Mouse (Mus musculus) hindbrain, postnatal 0 days (tissue): Measurements from ENCODE around the gene Mtnr1b. TPM values are rescaled to one million over a fixed set of nuclear protein-coding genes. Genes with fewer than 3 reads are reported as not detected.

Experiments used
- ATAC-seq: fragments of 200-750 bp; cut with Nextera tagmentation; 2 replicates; pipeline ENCODE4 v1.8.0; 2017; ENCODE audit warnings: mild to moderate bottlenecking, moderate TSS enrichment, moderate library complexity
- DNase-seq: peaks from one replicate; pipeline ENCODE4 v3.0.0-alpha.2; 2015; ENCODE audit warnings: low spot score
- H3K27ac ChIP-seq: fragments of 300-500 bp; sonication (generic); 2 replicates; pipeline ENCODE4 v1.5.1; 2014; ENCODE audit warnings: mild to moderate bottlenecking
- H3K27me3 ChIP-seq: fragments of 300-500 bp; sonication (generic); 2 replicates; pipeline ENCODE4 v1.6.1; 2014; ENCODE audit warnings: low read length, mixed read lengths; ENCODE audit not compliant: insufficient read depth
- H3K36me3 ChIP-seq: fragments of 300-500 bp; sonication (generic); 2 replicates; pipeline ENCODE4 v1.6.1; 2014; ENCODE audit warnings: low read length, mixed read lengths; ENCODE audit not compliant: insufficient read depth
- H3K4me1 ChIP-seq: fragments of 300-500 bp; sonication (generic); 2 replicates; pipeline ENCODE4 v1.6.1; 2014; ENCODE audit warnings: antibody characterized with exemption, low read length, mixed read lengths; ENCODE audit not compliant: insufficient read depth
- H3K4me2 ChIP-seq: fragments of 300-500 bp; sonication (generic); 2 replicates; pipeline ENCODE4 v1.6.1; 2014; ENCODE audit warnings: low read depth, mild to moderate bottlenecking, low read length, moderate library complexity, mixed read lengths
- H3K4me3 ChIP-seq: fragments of 300-500 bp; sonication (generic); 2 replicates; pipeline ENCODE4 v1.5.1; 2014; ENCODE audit warnings: low read length
- H3K9ac ChIP-seq: fragments of 300-500 bp; sonication (generic); replicated peaks from 2 replicates; pipeline ENCODE4 v1.6.1; 2014; ENCODE audit warnings: mild to moderate bottlenecking, low read length, moderate library complexity, mixed read lengths
- H3K9me3 ChIP-seq: fragments of 300-500 bp; sonication (generic); 2 replicates; pipeline ENCODE4 v1.6.1; 2016; ENCODE audit warnings: low read length, mixed read lengths
- CTCF ChIP-seq: IDR thresholded peaks from 2 replicates; pipeline ENCODE4 v1.5.1; 2016; ENCODE audit warnings: antibody characterized with exemption, control low read depth, low read depth
- WGBS: fragments of 180-500 bp; shearing (Covaris S2); extraction: QIAGEN DNeasy Blood & Tissue Kit; methylation state at CpG from one replicate; pipeline ENCODE4 v1.1.7; 2014; 5-methylcytosine and 5-hydroxymethylcytosine counted together
- polyA plus RNA-seq: library from polyadenylated mRNA; unstranded; fragments of >200 nt; fragmentation: Nextera tagmentation; extraction: Ambion mirVana; gene quantifications from 2 replicates; pipeline ENCODE4 v1.2.1, GENCODE M21; 2015
- total RNA-seq: library from RNA; depleted of rRNA; stranded (reverse); fragments of >200 nt; gene quantifications from 2 replicates; pipeline ENCODE4 v1.2.3, GENCODE M21; 2014

The Mtnr1b gene
- total and polyA plus RNA-seq, 2 experiments from 2014 or later = not detected

DNA sequence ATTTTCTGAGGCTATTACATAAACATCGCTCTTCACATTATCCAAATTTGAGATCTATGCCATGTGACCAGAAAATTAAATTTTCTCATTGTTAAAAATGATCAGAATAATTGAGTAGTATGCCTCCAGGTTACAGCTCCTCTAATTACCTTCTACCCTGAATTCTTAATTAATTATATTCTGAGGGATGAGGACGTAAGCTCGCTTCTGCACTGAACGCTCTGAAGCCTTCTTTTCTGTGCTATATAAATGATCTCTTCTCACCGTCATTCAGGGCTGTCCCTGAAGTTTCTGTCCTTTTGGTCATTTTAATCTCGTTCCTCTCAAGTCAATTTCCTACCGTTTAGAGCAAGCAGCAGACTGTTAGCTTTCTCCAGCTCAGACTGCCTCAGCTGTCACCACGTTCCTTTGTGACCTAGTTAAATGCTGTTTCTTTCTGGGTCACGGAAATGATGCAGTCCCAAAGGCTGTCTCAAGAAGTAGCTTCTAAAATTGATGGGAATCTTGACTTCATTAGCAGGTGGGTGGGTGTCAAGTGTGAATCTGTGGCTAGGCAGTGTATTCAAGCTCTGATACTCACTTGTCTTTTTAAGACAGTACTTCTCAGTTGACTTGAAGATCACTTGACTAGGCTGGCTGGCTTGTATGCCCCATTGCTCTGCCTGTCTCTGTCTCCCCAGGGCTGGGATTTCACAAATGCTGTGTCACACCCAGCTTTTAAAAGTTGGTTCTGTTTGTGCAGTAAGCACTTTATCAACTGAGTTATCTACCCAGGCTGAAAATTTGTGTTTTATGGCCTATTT, 29.8 kb upstream of the Mtnr1b start:
- Histone ChIP-seq H3K9me3 (no peaks in the 10 kb centered on the region), H3K4me2 (no peak overlapping the region), H3K4me3 (no peak overlapping the region), H3K27ac (no peak overlapping the region; the same call in 1 of the 2 replicates), H3K4me1 (no peaks in the 10 kb centered on the region), H3K9ac (no peak overlapping the region), H3K27me3 (no peaks in the 10 kb centered on the region), H3K36me3 (no peaks in the 10 kb centered on the region)
- peak; percentile 21 for DNase-seq
- ATAC-seq = peak; percentile 75
- TF ChIP-seq CTCF = no peak
- 43% methylated on average over 9 of the region's 9 CpGs for WGBS

DNA sequence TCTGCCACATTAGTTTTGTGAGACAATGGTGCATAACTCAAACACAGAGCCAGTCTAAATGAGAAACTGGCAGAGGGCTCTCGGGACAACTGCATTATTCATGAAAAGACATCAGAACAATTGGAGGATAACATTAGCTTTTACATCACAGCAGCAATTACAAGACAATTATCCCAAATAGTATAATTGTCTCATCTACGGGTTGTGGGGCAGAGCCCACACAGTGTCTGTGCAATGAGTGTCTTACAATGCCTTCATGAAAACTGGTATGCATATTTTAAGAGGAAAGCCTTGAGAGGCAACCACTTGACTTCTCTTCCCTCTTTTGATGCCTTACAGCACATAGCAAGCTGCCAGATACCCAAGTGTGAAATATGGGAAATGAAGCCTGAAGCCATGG, 23.8 kb upstream of the Mtnr1b start:
- no peak overlapping the region for H3K27ac ChIP-seq
- H3K4me3 ChIP-seq = no peak overlapping the region
- H3K27me3 ChIP-seq = no peaks in the 10 kb centered on the region
- H3K36me3 ChIP-seq = no peaks in the 10 kb centered on the region
- ATAC-seq (no peak), DNase-seq (no peak)
- no peaks in the 10 kb centered on the region for H3K9me3 ChIP-seq
- TF ChIP-seq CTCF = no peak
- no peak overlapping the region for H3K4me2 ChIP-seq
- 54% methylated on average over 2 of the region's 2 CpGs for WGBS
- no peak overlapping the region for H3K9ac ChIP-seq
- H3K4me1 ChIP-seq = no peaks in the 10 kb centered on the region

DNA sequence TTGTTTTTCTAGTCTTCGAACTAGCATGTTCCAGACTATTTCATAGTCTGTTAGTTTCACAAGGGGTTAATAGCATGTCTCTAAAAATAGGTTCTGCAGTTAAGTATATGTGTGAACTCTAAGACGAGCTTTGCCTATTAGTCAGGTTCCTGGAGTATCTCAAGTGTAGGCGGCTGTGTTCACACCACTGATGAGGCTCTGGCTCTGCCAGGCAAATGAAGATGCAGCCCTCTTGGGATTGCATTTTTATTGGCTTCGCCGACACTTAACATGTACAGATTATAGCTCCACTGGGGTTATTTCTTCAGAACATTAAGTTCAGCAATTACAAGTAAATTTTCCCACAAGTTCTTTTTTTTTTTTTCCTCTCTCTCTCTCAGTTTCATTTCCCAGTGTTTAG, 12.4 kb upstream of the Mtnr1b start:
- Histone ChIP-seq H3K4me2 (no peak overlapping the region), H3K36me3 (no peaks in the 10 kb centered on the region), H3K9ac (no peak overlapping the region), H3K27me3 (no peaks in the 10 kb centered on the region), H3K4me1 (no peaks in the 10 kb centered on the region), H3K27ac (no peak overlapping the region), H3K4me3 (no peak overlapping the region), H3K9me3 (no peaks in the 10 kb centered on the region)
- DNase-seq (peak; percentile 50), ATAC-seq (peak; percentile 27; the same call in 1 of the 2 replicates)
- WGBS = 62% methylated on average over 5 of the region's 5 CpGs
- TF ChIP-seq CTCF = no peak

DNA sequence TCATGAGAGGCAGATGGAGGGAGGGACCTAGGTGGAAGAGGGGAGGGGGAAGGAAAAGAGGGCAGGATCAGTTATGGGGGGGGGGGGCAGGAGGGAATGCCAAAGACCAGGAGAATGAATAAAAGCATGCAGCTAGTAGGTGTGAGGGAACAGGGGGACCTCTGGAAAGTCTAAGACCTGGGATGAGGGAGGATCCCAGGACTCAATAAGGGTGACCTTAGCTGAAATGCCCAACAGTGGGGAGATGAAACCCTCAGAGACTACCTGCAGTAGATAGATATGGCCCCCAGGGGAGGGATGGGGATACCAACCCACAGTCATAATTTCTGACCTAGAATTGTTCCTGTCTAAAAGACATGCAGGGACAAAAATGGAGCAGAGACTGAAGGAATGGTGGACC, 6.4 kb upstream of the Mtnr1b start:
- Histone ChIP-seq H3K9me3 (no peaks in the 10 kb centered on the region), H3K27me3 (no peaks in the 10 kb centered on the region), H3K4me3 (no peak overlapping the region), H3K4me2 (no peak overlapping the region), H3K36me3 (no peaks in the 10 kb centered on the region), H3K27ac (no peak overlapping the region), H3K4me1 (no peaks in the 10 kb centered on the region), H3K9ac (no peak overlapping the region)
- no peak for TF ChIP-seq CTCF
- no peak for DNase-seq
- 0 out of 2 replicates have a peak, but pooled peaks have one; percentile 40 for ATAC-seq

DNA sequence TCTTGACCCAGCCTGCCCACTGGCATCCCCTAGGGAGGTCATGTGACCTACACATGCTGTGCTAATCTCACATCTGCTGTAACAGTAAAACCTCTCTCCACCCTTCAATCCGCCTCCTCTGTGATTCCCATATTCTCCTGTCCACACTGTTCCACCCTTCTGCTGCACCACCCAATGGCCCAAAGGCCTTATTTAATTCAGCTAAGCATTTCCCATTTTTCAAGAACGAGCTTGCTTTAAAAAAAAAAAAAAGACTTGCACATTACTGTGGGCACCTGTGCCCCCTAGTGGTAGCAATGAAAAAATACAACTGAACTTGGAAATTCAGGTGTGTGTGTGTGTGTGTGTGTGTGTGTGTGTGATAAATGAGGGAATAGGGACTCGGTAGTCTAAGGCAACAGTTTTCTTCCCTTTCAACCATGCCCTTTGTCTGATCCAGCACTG, 5.8 kb upstream of the Mtnr1b start:
- ATAC-seq = peak; percentile 53; the same call in 1 of the 2 replicates
- 22% methylated on average over 3 of the region's 3 CpGs for WGBS
- peak; percentile 88 for TF ChIP-seq CTCF
- Histone ChIP-seq H3K36me3 (no peaks in the 10 kb centered on the region), H3K4me1 (no peaks in the 10 kb centered on the region), H3K27ac (no peak overlapping the region), H3K4me3 (no peak overlapping the region), H3K9me3 (no peaks in the 10 kb centered on the region), H3K4me2 (no peak overlapping the region), H3K9ac (no peak overlapping the region), H3K27me3 (no peaks in the 10 kb centered on the region)
- peak; percentile 71 for DNase-seq

DNA sequence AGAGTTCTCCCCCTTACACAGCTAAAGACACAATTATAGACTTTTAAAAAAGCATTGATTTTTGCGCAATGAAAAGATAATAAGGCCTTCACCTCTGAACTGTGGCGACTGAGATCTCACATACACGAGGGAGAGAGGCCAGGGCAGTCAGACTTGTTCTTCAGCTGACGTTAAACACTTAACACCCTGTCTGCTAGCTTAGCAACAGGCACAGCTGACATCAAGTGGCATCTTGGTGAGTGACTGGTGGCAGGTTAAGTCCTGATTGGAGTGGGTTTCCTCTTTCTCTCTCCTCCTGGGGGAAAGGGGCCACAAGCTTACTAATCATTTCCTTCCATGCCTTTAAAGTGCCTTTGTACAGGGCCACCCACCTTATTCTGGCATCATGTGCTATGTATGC, 4.3 kb downstream of the Mtnr1b start:
- no peak for TF ChIP-seq CTCF
- no peaks in the 10 kb centered on the region for H3K36me3 ChIP-seq
- H3K9ac ChIP-seq = no peak overlapping the region
- 67% methylated on average over 4 of the region's 4 CpGs for WGBS
- H3K4me2 ChIP-seq = no peak overlapping the region
- H3K27me3 ChIP-seq = no peaks in the 10 kb centered on the region
- no peak for DNase-seq
- H3K4me1 ChIP-seq = no peaks in the 10 kb centered on the region
- no peak overlapping the region for H3K4me3 ChIP-seq
- no peak overlapping the region for H3K27ac ChIP-seq
- no peak for ATAC-seq
- H3K9me3 ChIP-seq = no peaks in the 10 kb centered on the region

DNA sequence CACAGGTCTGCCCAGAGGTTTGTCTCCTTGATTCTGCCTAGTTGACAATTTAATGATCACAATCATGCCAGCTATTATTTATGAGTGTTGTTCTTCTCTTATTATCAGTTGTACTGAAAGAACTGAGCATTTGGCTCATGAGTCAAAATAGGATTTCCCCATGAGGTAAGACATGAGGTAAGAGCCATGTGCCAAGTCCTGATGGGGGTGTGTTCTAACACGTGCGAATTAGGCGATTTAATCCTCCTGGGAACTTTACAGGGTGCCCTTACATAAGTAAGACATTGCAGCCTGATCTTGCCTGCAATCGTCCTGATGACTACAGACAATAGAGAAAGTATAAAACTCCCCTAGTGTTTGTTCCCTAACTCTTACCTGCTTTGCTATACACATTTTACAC, 4.9 kb downstream of the Mtnr1b start:
- no peaks in the 10 kb centered on the region for H3K9me3 ChIP-seq
- no peak overlapping the region for H3K9ac ChIP-seq
- H3K4me1 ChIP-seq = no peaks in the 10 kb centered on the region
- H3K4me3 ChIP-seq = no peak overlapping the region
- DNase-seq (no peak), ATAC-seq (no peak)
- no peaks in the 10 kb centered on the region for H3K27me3 ChIP-seq
- H3K4me2 ChIP-seq = no peak overlapping the region
- H3K36me3 ChIP-seq = no peaks in the 10 kb centered on the region
- 61% methylated on average over 4 of the region's 4 CpGs for WGBS
- H3K27ac ChIP-seq = no peak overlapping the region
- TF ChIP-seq CTCF = no peak
